8 mouse cellular contexts compared by ENCODE assay signal in genomic region chr5:32745705-32746655, GRCm38 (mm10). TPM values are rescaled to one million over a fixed set of nuclear protein-coding genes. Genes with fewer than 3 reads are reported as not detected.
A peak's percentile ranks its signal among the peaks of the same experiment; 100 is the strongest.
DNase-seq lines count a peak whose midpoint lies in the region; ATAC-seq lines count a peak whose summit lies in the region.

No protein-coding gene starts in this region.

- no peaks in the 10 kb centered on the region for H3K9me3 ChIP-seq in hindbrain, embryonic 12.5 days (replicated peaks)

- H3K4me1 ChIP-seq in hindbrain, embryonic 12.5 days: peaks cover 26% of the 10 kb centered on the region

- no peak overlapping the region for H3K9ac ChIP-seq in hindbrain, embryonic 12.5 days

- peak overlapping the region; percentile 20 for H3K4me3 ChIP-seq in hindbrain, embryonic 12.5 days

- 7% methylated on average over 10 of the region's 10 CpGs for WGBS in hindbrain, embryonic 12.5 days

- H3K36me3 ChIP-seq in hindbrain, embryonic 12.5 days: no peaks in the 10 kb centered on the region

- peak overlapping the region; percentile 37 for H3K4me2 ChIP-seq in hindbrain, embryonic 12.5 days (replicated peaks)

- 0 out of 2 replicates have a peak overlapping the region, but pooled peaks have one; percentile 9 for H3K27ac ChIP-seq in hindbrain, embryonic 12.5 days

- ATAC-seq in hindbrain, embryonic 12.5 days (ENCODE audit: low FRiP score): 0 out of 2 replicates have a peak, but pooled peaks have one; percentile 24

- no peaks in the 10 kb centered on the region for H3K27me3 ChIP-seq in hindbrain, embryonic 12.5 days

- DNase-seq in MEL-GATA-1-ER (ENCODE audit: extremely low read depth, low read depth): peak; percentile 70
- DNase-seq in cerebellum, adult 9-11 months: peak; percentile 47
- peak; percentile 34 to 48 for DNase-seq in frontal cortex, postnatal 25 days (ENCODE audit: low spot score in 2 of 2)
- DNase-seq in left cerebral cortex, adult 18-20 months (ENCODE audit: low spot score in 2 of 2): peak; percentile 44 to 55
- DNase-seq in lung, postnatal 25 days (ENCODE audit: low spot score): peak; percentile 95
- DNase-seq in ovary, postnatal 36 days (ENCODE audit: low spot score): peak; percentile 72
- peak; percentile 60 to 81 for DNase-seq in urinary bladder, adult 18-20 months (ENCODE audit: low spot score in 2 of 2)

RNA-seq across cellular contexts. Expression of gene Pisd, which starts 39.5 kb away (rescaled TPM):
- 78.6 and 83.2 TPM in 2 replicates for polyA plus RNA-seq in hindbrain, embryonic 12.5 days (2016; fragmentation: Nextera tagmentation; extraction: Ambion mirVana)
- 10 to 100 TPM; 61.4 to 65.8 TPM for total RNA-seq in left cerebral cortex, adult 18-20 months (2021)

Comparison
In these comparisons a context has a peak if more than half of its experiments do, and no peak if none do; other contexts are left out.
1. Peak in every context shown above with its lines: DNase-seq, ATAC-seq, H3K4me3 ChIP-seq and H3K27ac ChIP-seq.
2. DNase-seq: peak in every context shown above with its lines; median percentile 95 in lung, postnatal 25 days; 72 in ovary, postnatal 36 days; 70 in urinary bladder, adult 18-20 months; 70 in MEL-GATA-1-ER; 50 in left cerebral cortex, adult 18-20 months; 47 in cerebellum, adult 9-11 months; 41 in frontal cortex, postnatal 25 days.